8 mouse cellular contexts compared by ENCODE assay signal in the genomic region with DNA sequence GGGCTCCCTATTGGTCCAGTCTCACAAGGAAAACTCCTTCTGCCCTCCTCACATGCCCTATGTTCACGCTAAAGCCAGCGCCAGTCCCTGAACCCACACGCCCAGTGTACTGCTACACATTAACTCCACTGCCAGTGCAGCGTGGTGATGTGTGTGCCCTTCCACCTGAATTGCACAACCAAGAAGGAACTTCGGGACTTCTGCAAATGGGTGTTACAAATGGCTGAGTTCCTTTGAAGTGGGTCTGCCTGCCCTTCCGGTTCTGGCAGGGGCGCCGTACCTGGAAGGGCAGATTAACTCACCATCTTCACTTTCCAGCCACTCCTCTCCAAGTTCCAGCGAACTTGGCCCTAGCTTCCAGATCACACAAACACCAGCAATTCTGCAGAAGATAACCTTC. TPM values are rescaled to one million over a fixed set of nuclear protein-coding genes. Genes with fewer than 3 reads are reported as not detected.
DNase-seq lines count a peak whose midpoint lies in the region; ATAC-seq lines count a peak whose summit lies in the region.

No protein-coding gene starts in this region.

- H3K9ac ChIP-seq in forebrain, embryonic 14.5 days (ENCODE audit: low read length), result no peak overlapping the region

- DNase-seq in heart, adult 11 months, result peak; percentile 91
- no peak for DNase-seq in heart, adult 8-10 months (ENCODE audit: low spot score)
- no peak for DNase-seq in forebrain, embryonic 14.5 days (ENCODE audit: low spot score)
- DNase-seq in kidney, adult 9 months, result peak; percentile 82
- peak; percentile 21 for DNase-seq in lung, postnatal 14 days
- no peak for DNase-seq in left cerebral cortex, adult 11 months (ENCODE audit: low spot score)
- no peak for DNase-seq in spleen, adult 12 weeks (ENCODE audit: low spot score)
- DNase-seq in right cerebral cortex, postnatal 4 days, result no peak

- no peaks in the 10 kb centered on the region for H3K9me3 ChIP-seq in forebrain, embryonic 14.5 days (replicated peaks; ENCODE audit: control insufficient read depth, low read length)

- H3K4me2 ChIP-seq in forebrain, embryonic 14.5 days (ENCODE audit: low read length), result no peak overlapping the region; the same call in 1 of the 2 replicates

- peak overlapping the region; percentile 78; the same call in 1 of the 2 replicates for H3K27ac ChIP-seq in forebrain, embryonic 14.5 days (ENCODE audit: low read depth, low read length)

- H3K4me3 ChIP-seq in forebrain, embryonic 14.5 days (ENCODE audit: low read depth, low read length), result no peak overlapping the region

- 40% methylated on average over 9 of the region's 9 CpGs for WGBS in forebrain, embryonic 14.5 days

- H3K27me3 ChIP-seq in forebrain, embryonic 14.5 days (replicated peaks; ENCODE audit: control insufficient read depth, insufficient read depth, low read length), result no peaks in the 10 kb centered on the region

- peaks cover 34% of the 10 kb centered on the region for H3K4me1 ChIP-seq in forebrain, embryonic 14.5 days (ENCODE audit: control insufficient read depth, insufficient read depth, low read length)

- H3K36me3 ChIP-seq in forebrain, embryonic 14.5 days (ENCODE audit: control insufficient read depth, insufficient read depth, low read length), result no peaks in the 10 kb centered on the region

- ATAC-seq in forebrain, embryonic 14.5 days, result no peak

RNA-seq across cellular contexts. Expression of a gene that starts 12.5 kb away (rescaled TPM):
- total RNA-seq in heart, adult 8-10 months (2022), result 100 to 1,000 TPM in 2 of 4 experiments, 10 to 100 TPM in 2; 67.8 to 139 (median 92.1) TPM
- 5.9 and 6.3 TPM in 2 replicates for polyA plus RNA-seq in forebrain, embryonic 14.5 days (2014; fragmentation: Nextera tagmentation; extraction: Ambion mirVana)

Comparison
In these comparisons a context has a peak if more than half of its experiments do, and no peak if none do; other contexts are left out.
1. DNase-seq: peak in heart, adult 11 months (single experiment), kidney, adult 9 months (single experiment) and lung, postnatal 14 days (single experiment); none in heart, adult 8-10 months (single experiment), forebrain, embryonic 14.5 days (single experiment), left cerebral cortex, adult 11 months (single experiment), spleen, adult 12 weeks (single experiment) and right cerebral cortex, postnatal 4 days (single experiment).